Mouse (Mus musculus) left cerebral cortex, postnatal 4 days (tissue): ENCODE results near the gene Myf6. TPM values are rescaled to one million over a fixed set of nuclear protein-coding genes. Genes with fewer than 3 reads are reported as not detected.

Experiments used
- DNase-seq: peaks from one replicate; pipeline ENCODE4 v3.0.0-alpha.2; 2022
- intact Hi-C: fragments of 180-260 bp; cut with DNase I; formaldehyde crosslinking; loops from one replicate; pipeline ENCODE4 v1.15.1; 2025
- microRNA-seq: library from miRNA; unstranded; fragments of <30 nt; microRNA quantifications from one replicate; pipeline ENCODE4 v1.2.0, GENCODE M21; 2022
- total RNA-seq, 2 experiments: library from RNA; stranded (reverse); gene quantifications; 2 replicates each; pipeline ENCODE4 v1.2.3; 2021

Gene Myf6
- total RNA-seq, 2 experiments from 2014 or later, result not detected

- intact Hi-C loops, result loop anchor here (10.0 kb wide), 1 partner anchor 255 kb away; no protein-coding TSS in a partner anchor
- no peak for DNase-seq
Observed at GRCm38 (mm10) chr10:107449496-107450330, 44.8 kb downstream of the Myf6 start.

Small RNA genes lying within 50 kb of the gene (microRNA-seq; reads per million reads assigned to microRNA genes)
- not detected for gene Gm44403

Other genes with a start within 250 kb of the Myf6 start
- 10 to 100 TPM; 16.4 to 19.0 TPM for gene Lin7a, start 223.1 kb downstream of the Myf6 start, total RNA-seq
- gene Myf5, start 8.6 kb downstream of the Myf6 start, total RNA-seq, result not detected
- gene Ptprq, start 225.3 kb upstream of the Myf6 start, total RNA-seq, result under 1 TPM; 0.22 to 0.26 TPM